Mouse (Mus musculus) ovary, adult 18-20 months (tissue): ENCODE data around the gene Gbf1.
"Not testable (repeated sequence)": the region's sequence is repeated elsewhere in the genome, so short reads cannot be mapped to it uniquely, and the experiment has no call there.

Source experiments
- DNase-seq: peaks from one replicate; pipeline ENCODE4 v3.0.0; 2022; ENCODE audit warnings: low spot score, mixed read lengths

Gbf1 gene

GRCm38 (mm10) chr19:46152127-46152803 lies at the start of gene Gbf1:
TSS of gene Gbf1 (plus strand) at chr19:46152509.
- DNase-seq: peak; percentile 94

GRCm38 (mm10) chr19:46103437-46104186 lies 48.7 kb upstream of the Gbf1 start:
- no peak for DNase-seq

- DNase-seq: no peak
Measured at GRCm38 (mm10) chr19:46104187-46104557, 48.1 kb upstream of the Gbf1 start.

GRCm38 (mm10) chr19:46110214-46110613 lies 42.1 kb upstream of the Gbf1 start:
- no peak for DNase-seq

- DNase-seq: no peak
Measured at GRCm38 (mm10) chr19:46110781-46111180, 41.5 kb upstream of the Gbf1 start.

- DNase-seq: no peak
Measured at GRCm38 (mm10) chr19:46114617-46115016, 37.7 kb upstream of the Gbf1 start.

- DNase-seq: no peak
Measured at GRCm38 (mm10) chr19:46119458-46119857, 32.9 kb upstream of the Gbf1 start.

GRCm38 (mm10) chr19:46120872-46121271 lies 31.4 kb upstream of the Gbf1 start:
- no peak for DNase-seq

- no peak for DNase-seq
Measured at GRCm38 (mm10) chr19:46123876-46124275, 28.4 kb upstream of the Gbf1 start.

- no peak for DNase-seq
Measured at GRCm38 (mm10) chr19:46124651-46125050, 27.7 kb upstream of the Gbf1 start.

- DNase-seq: no peak
Measured at GRCm38 (mm10) chr19:46126301-46126700, 26.0 kb upstream of the Gbf1 start.

- not testable (repeated sequence) for DNase-seq
Measured at GRCm38 (mm10) chr19:46129737-46130136, 22.6 kb upstream of the Gbf1 start.

- no peak for DNase-seq
Measured at GRCm38 (mm10) chr19:46131283-46131682, 21.0 kb upstream of the Gbf1 start.

- peak; percentile 57 for DNase-seq
Measured at GRCm38 (mm10) chr19:46131694-46132525, 20.4 kb upstream of the Gbf1 start, which contains the start of gene Elovl3. TSS of gene Elovl3 (plus strand) at chr19:46131897.

- no peak for DNase-seq
Measured at GRCm38 (mm10) chr19:46132577-46132976, 19.7 kb upstream of the Gbf1 start.

GRCm38 (mm10) chr19:46135297-46135696 lies 17.0 kb upstream of the Gbf1 start:
- DNase-seq: peak; percentile 66

- DNase-seq: no peak
Measured at GRCm38 (mm10) chr19:46135789-46136638, 16.3 kb upstream of the Gbf1 start.

GRCm38 (mm10) chr19:46136639-46137580 lies 15.4 kb upstream of the Gbf1 start:
- DNase-seq: no peak

- no peak for DNase-seq
Measured at GRCm38 (mm10) chr19:46140324-46140723, 12.0 kb upstream of the Gbf1 start.

GRCm38 (mm10) chr19:46141091-46141490 lies 11.2 kb upstream of the Gbf1 start:
- DNase-seq: no peak
